Mouse (Mus musculus) midbrain, embryonic 10.5 days (tissue): ENCODE measurements around the gene Cers2. TPM values are rescaled to one million over a fixed set of nuclear protein-coding genes. Genes with fewer than 3 reads are reported as not detected.

Source experiments
- DNase-seq: peaks from one replicate; pipeline ENCODE4 v3.0.0-alpha.2; 2017; ENCODE audit warnings: low spot score
- H3K27ac ChIP-seq: fragments of 300-500 bp; sonication (generic); replicated peaks from 2 replicates; pipeline ENCODE4 v1.5.1; 2016; ENCODE audit warnings: mild to moderate bottlenecking
- H3K27me3 ChIP-seq: fragments of 300-500 bp; sonication (generic); 2 replicates; pipeline ENCODE4 v1.6.1; 2016; ENCODE audit warnings: low read depth, mild to moderate bottlenecking; ENCODE audit not compliant: poor library complexity, severe bottlenecking
- H3K36me3 ChIP-seq: fragments of 300-500 bp; sonication (generic); 2 replicates; pipeline ENCODE4 v1.6.1; 2016; ENCODE audit warnings: mild to moderate bottlenecking, moderate library complexity
- H3K4me1 ChIP-seq: fragments of 300-500 bp; sonication (generic); 2 replicates; pipeline ENCODE4 v1.6.1; 2016
- H3K4me3 ChIP-seq: fragments of 300-500 bp; sonication (generic); 2 replicates; pipeline ENCODE4 v1.5.1; 2016; ENCODE audit warnings: mild to moderate bottlenecking, moderate library complexity
- H3K9me3 ChIP-seq: fragments of 300-500 bp; sonication (generic); replicated peaks from 2 replicates; pipeline ENCODE4 v1.6.1; 2016; ENCODE audit warnings: mild to moderate bottlenecking
- WGBS: fragments of 180-500 bp; shearing (Covaris S2); methylation state at CpG from one replicate; pipeline ENCODE4 v1.1.7; 2016; 5-methylcytosine and 5-hydroxymethylcytosine counted together
- polyA plus RNA-seq: library from polyadenylated mRNA; unstranded; fragments of >200 nt; fragmentation: Nextera tagmentation; extraction: Ambion mirVana; gene quantifications from 2 replicates; pipeline ENCODE4 v1.2.1, GENCODE M21; 2016

Gene Cers2
- polyA plus RNA-seq, 1 experiment from 2014 or later = 120 TPM

DNA sequence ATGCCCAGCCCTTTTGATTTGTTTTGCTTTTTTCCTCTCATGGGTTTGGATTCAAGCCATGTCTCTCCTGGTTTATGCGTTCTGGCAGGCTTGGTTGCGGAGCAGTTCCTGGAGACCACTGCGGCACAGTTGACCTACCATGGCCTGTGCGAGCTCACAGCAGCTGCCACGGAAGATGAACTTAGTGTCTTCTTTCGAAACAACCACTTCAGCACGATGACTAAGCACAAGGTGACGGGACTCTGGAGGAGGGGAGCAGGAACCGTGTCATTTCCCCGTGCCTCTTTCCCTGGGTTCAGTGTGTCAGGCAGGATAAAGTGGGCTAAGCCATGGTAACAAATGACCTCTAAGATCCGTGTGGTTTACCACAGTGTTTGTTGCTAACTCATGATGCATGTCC lies 21.1 kb upstream of the Cers2 start:
- DNase-seq = no peak
- H3K36me3 ChIP-seq = peaks cover 77% of the 10 kb centered on the region
- no peak overlapping the region for H3K4me3 ChIP-seq
- no peaks in the 10 kb centered on the region for H3K9me3 ChIP-seq
- WGBS = 85% methylated on average over 11 of the region's 11 CpGs
- H3K27ac ChIP-seq = no peak overlapping the region
- peaks cover 6% of the 10 kb centered on the region; the same call in 1 of the 2 replicates for H3K4me1 ChIP-seq
- H3K27me3 ChIP-seq = no peaks in the 10 kb centered on the region

GRCm38 (mm10) chr3:95294316-95294715 lies 20.3 kb upstream of the Cers2 start:
- DNase-seq = no peak
- no peaks in the 10 kb centered on the region for H3K9me3 ChIP-seq
- no peak overlapping the region for H3K27ac ChIP-seq
- H3K4me1 ChIP-seq = peaks cover 6% of the 10 kb centered on the region; the same call in 1 of the 2 replicates
- peaks cover 73% of the 10 kb centered on the region for H3K36me3 ChIP-seq
- 82% methylated on average over 7 of the region's 7 CpGs for WGBS
- H3K4me3 ChIP-seq = no peak overlapping the region
- no peaks in the 10 kb centered on the region for H3K27me3 ChIP-seq

DNA sequence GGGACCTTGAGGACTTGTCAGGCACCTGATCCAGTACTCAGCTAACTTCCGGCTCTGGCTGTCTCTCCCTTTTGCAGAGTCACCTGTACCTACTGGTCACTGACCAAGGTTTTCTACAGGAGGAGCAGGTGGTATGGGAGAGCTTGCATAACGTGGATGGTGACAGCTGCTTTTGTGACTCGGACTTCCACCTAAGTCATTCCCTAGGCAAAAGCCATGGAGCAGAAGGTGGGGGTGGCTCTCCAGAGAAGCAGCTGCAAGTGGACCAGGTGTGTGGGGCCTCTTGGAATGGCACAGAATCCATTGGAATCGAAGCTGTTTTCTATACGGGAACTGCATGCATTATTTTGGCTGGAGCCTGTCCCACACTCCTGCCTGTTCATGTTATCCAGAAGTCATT lies 19.9 kb upstream of the Cers2 start:
- DNase-seq = no peak
- H3K4me1 ChIP-seq = peaks cover 6% of the 10 kb centered on the region; the same call in 1 of the 2 replicates
- H3K36me3 ChIP-seq = peaks cover 70% of the 10 kb centered on the region
- H3K27ac ChIP-seq = no peak overlapping the region
- no peak overlapping the region for H3K4me3 ChIP-seq
- no peaks in the 10 kb centered on the region for H3K27me3 ChIP-seq
- no peaks in the 10 kb centered on the region for H3K9me3 ChIP-seq
- WGBS = 88% methylated on average over 5 of the region's 5 CpGs

GRCm38 (mm10) chr3:95295321-95296102 lies 19.1 kb upstream of the Cers2 start:
- H3K4me3 ChIP-seq = no peak overlapping the region
- 83% methylated on average over 11 of the region's 11 CpGs for WGBS
- H3K9me3 ChIP-seq = no peaks in the 10 kb centered on the region
- H3K36me3 ChIP-seq = peaks cover 64% of the 10 kb centered on the region
- H3K27me3 ChIP-seq = no peaks in the 10 kb centered on the region
- peaks cover 6% of the 10 kb centered on the region; the same call in 1 of the 2 replicates for H3K4me1 ChIP-seq
- no peak for DNase-seq
- H3K27ac ChIP-seq = no peak overlapping the region

DNA sequence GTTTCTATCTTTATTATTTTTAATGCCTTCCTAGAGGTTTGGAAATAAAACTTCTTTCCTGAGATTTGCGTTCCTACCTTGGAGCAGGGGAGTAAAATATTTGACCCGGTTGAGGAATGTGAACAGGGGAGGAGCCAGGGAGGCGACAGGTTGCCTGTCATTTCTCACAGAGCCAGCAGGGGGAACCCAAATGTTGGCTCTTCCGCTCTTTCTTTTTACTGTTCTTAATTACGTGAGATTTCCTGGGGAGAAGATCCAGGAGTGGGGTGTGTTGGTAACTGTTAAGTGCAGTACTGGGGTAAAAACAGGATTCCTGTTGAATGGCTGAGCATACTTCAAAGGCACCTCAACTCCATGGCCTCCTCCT lies 18.5 kb upstream of the Cers2 start:
- H3K4me1 ChIP-seq = peaks cover 6% of the 10 kb centered on the region; the same call in 1 of the 2 replicates
- no peak overlapping the region for H3K27ac ChIP-seq
- no peak overlapping the region for H3K4me3 ChIP-seq
- 13% methylated on average over 5 of the region's 5 CpGs for WGBS
- H3K36me3 ChIP-seq = peaks cover 58% of the 10 kb centered on the region
- H3K9me3 ChIP-seq = no peaks in the 10 kb centered on the region
- DNase-seq = peak; percentile 30
- no peaks in the 10 kb centered on the region for H3K27me3 ChIP-seq

DNA sequence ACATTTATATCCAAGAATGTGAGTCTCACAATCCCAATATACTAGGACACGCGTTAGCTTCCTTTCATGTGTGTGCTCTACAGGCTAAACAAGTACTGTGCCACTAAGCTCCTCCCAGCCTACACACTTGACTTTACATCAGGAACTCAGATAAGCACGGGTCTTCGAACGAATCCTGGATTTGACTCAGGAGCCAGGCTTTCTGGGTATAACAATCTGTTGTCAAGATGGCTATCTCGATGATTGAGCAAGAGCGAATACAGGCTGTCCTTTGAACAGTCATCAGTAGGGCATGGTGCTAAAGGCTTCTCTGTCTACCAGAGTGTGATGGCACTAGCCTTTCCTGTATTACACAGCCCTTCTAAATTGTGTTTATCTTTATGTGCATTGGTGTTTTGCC lies 16.6 kb upstream of the Cers2 start:
- WGBS = 95% methylated on average over 7 of the region's 7 CpGs
- H3K9me3 ChIP-seq = no peaks in the 10 kb centered on the region
- H3K4me1 ChIP-seq = peaks cover 6% of the 10 kb centered on the region; the same call in 1 of the 2 replicates
- no peak overlapping the region for H3K4me3 ChIP-seq
- no peak for DNase-seq
- H3K36me3 ChIP-seq = peaks cover 44% of the 10 kb centered on the region
- H3K27ac ChIP-seq = no peak overlapping the region
- no peaks in the 10 kb centered on the region for H3K27me3 ChIP-seq

GRCm38 (mm10) chr3:95301204-95301796 lies 13.3 kb upstream of the Cers2 start:
- WGBS = 87% methylated on average over 3 of the region's 3 CpGs
- no peak overlapping the region for H3K27ac ChIP-seq

GRCm38 (mm10) chr3:95306244-95306643 lies 8.3 kb upstream of the Cers2 start:
- Histone ChIP-seq H3K27me3 (no peaks in the 10 kb centered on the region), H3K36me3 (0 out of 2 replicates have a peak, but pooled peaks cover 3% of the 10 kb centered on the region), H3K4me1 (no peaks in the 10 kb centered on the region), H3K9me3 (no peaks in the 10 kb centered on the region), H3K4me3 (no peak overlapping the region), H3K27ac (no peak overlapping the region)
- DNase-seq = no peak
- 86% methylated on average over 4 of the region's 4 CpGs for WGBS

More at GRCm38 (mm10) chr3:95301204-95301796, 13.3 kb upstream of the Cers2 start:
- Histone ChIP-seq H3K36me3 (peaks cover 18% of the 10 kb centered on the region), H3K9me3 (no peaks in the 10 kb centered on the region), H3K27me3 (no peaks in the 10 kb centered on the region), H3K4me1 (0 out of 2 replicates have a peak, but pooled peaks cover 1% of the 10 kb centered on the region), H3K4me3 (no peak overlapping the region)
- DNase-seq = no peak

DNA sequence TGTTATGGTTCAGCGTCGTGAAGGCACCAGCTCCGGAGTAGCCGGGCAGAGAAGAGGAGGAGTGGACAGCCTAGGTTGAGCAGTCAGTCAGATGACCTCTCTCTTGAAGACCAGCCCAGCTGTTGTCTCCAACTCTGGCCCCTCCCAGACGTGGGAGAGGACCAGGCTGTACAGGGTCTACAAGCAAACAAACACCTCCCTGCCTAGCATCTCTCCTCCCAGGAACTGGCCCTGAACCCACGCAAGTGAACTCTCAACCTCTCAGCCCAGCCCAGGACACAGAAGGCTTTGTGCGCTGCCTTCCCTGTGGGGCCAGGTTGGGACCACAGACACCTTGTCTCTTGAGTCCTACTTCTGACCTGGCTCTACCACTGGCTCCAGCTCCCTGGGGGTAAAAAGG lies 7.5 kb upstream of the Cers2 start, which contains the start of gene Anxa9:
TSS of gene Anxa9 (minus strand) at position 77 of the 400 bp plus-strand sequence.
- Histone ChIP-seq H3K27me3 (no peaks in the 10 kb centered on the region), H3K36me3 (0 out of 2 replicates have a peak, but pooled peaks cover 3% of the 10 kb centered on the region), H3K27ac (no peak within 1 kb of the TSS), H3K4me1 (no peaks in the 10 kb centered on the region), H3K9me3 (no peaks in the 10 kb centered on the region), H3K4me3 (no peak within 1 kb of the TSS)
- 63% methylated on average over 7 of the region's 7 CpGs for WGBS
- no peak for DNase-seq

GRCm38 (mm10) chr3:95310496-95310895 lies 4.1 kb upstream of the Cers2 start:
- 70% methylated on average over 3 of the region's 3 CpGs for WGBS

DNA sequence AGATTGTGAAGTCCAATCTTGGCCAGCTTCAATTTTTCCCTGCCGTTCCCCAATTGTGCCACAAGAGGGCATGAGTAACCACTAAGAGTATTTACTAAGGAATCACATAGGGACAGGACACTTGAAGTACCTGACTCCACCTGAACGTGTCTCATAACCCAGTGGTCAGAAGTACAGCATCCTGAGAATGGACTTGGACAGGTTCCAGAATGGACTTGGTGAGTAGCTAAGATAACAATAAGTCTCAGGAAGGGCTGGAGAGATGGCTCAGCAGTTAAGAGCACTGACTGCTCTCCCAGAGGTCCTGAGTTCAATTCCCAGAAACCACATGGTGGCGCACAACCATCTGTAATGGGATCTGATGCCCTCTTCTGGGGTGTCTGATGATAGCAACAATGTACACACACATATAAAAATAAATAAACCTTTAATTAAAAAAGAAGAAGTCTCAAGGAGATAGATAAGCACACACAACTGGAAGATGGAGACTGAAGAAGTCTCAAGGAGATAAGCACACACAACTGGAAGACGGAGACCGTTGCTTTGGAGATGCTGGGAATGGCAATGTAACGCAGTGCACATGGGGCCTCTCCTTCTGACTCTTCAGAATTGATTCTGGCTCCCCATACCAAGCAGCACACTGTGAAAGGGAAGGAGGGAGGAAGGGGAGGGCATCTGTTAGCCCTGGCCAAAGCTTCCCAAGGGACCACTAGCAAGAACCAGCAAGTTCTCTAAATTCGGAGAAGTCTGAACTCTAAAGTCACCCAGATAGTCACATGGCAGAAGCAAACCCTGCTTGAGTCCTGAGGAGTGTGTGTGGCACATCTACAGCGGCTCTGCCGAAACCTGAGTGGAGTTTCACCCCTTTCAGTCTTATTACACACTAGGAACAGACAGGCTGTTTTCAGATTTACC lies 3.4 kb upstream of the Cers2 start:
- Histone ChIP-seq H3K9me3 (no peaks in the 10 kb centered on the region), H3K4me1 (peaks cover 23% of the 10 kb centered on the region), H3K4me3 (no peak overlapping the region), H3K27me3 (no peaks in the 10 kb centered on the region), H3K27ac (no peak overlapping the region), H3K36me3 (no peaks in the 10 kb centered on the region)
- 67% methylated on average over 9 of the region's 9 CpGs for WGBS
- peak; percentile 61 for DNase-seq

More at GRCm38 (mm10) chr3:95310496-95310895, 4.1 kb upstream of the Cers2 start:
- Histone ChIP-seq H3K4me1 (peaks cover 16% of the 10 kb centered on the region), H3K27me3 (no peaks in the 10 kb centered on the region), H3K9me3 (no peaks in the 10 kb centered on the region), H3K36me3 (0 out of 2 replicates have a peak, but pooled peaks cover 3% of the 10 kb centered on the region), H3K4me3 (no peak overlapping the region), H3K27ac (no peak overlapping the region)
- DNase-seq = no peak

DNA sequence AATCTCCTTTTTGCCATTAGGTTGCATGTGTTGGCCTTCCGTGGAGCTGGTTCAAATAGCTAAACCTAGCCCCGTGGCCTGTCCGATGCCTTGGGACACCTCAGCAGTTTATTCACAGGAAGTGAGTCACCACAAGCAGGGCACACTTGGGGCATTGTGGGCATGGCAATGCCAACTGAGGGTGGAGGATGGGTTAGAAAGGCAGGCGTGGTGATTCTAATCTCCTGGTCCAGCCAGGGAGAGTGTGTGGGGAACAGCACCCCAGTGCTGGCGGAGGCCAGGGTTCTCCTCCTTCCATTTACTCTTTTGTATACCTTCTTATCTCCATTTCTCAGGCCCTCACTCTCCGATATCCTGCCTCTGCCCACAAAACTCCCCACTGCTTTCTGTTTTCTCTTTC lies 2.0 kb upstream of the Cers2 start:
- no peak overlapping the region for H3K27ac ChIP-seq
- H3K4me3 ChIP-seq = no peak overlapping the region
- H3K36me3 ChIP-seq = 0 out of 2 replicates have a peak, but pooled peaks cover under 1% of the 10 kb centered on the region
- H3K9me3 ChIP-seq = no peaks in the 10 kb centered on the region
- WGBS = 79% methylated on average over 6 of the region's 6 CpGs
- no peak for DNase-seq
- no peaks in the 10 kb centered on the region for H3K27me3 ChIP-seq
- peaks cover 33% of the 10 kb centered on the region for H3K4me1 ChIP-seq
